Mouse (Mus musculus) hindbrain, embryonic 13.5 days (tissue): ENCODE results near the gene Ube3a. TPM values are rescaled to one million over a fixed set of nuclear protein-coding genes. Genes with fewer than 3 reads are reported as not detected.

Experiments
- ATAC-seq: fragments of 200-750 bp; cut with Nextera tagmentation; 2 replicates; pipeline ENCODE4 v1.8.0; 2017; ENCODE audit warnings: moderate TSS enrichment; ENCODE audit not compliant: low FRiP score
- H3K27ac ChIP-seq: fragments of 300-500 bp; sonication (generic); 2 replicates; pipeline ENCODE4 v1.5.1; 2015; ENCODE audit warnings: inconsistent platforms, mild to moderate bottlenecking, moderate library complexity
- H3K27me3 ChIP-seq: fragments of 300-500 bp; sonication (generic); 2 replicates; pipeline ENCODE4 v1.6.1; 2015; ENCODE audit warnings: mild to moderate bottlenecking, inconsistent platforms
- H3K36me3 ChIP-seq: fragments of 300-500 bp; sonication (generic); 2 replicates; pipeline ENCODE4 v1.6.1; 2015; ENCODE audit warnings: mild to moderate bottlenecking, inconsistent platforms
- H3K4me1 ChIP-seq: fragments of 300-500 bp; sonication (generic); replicated peaks from 2 replicates; pipeline ENCODE4 v1.6.1; 2015; ENCODE audit warnings: inconsistent platforms
- H3K4me2 ChIP-seq: fragments of 300-500 bp; sonication (generic); 2 replicates; pipeline ENCODE4 v1.6.1; 2015; ENCODE audit warnings: inconsistent platforms, mild to moderate bottlenecking, moderate library complexity
- H3K4me3 ChIP-seq: fragments of 300-500 bp; sonication (generic); 2 replicates; pipeline ENCODE4 v1.5.1; 2015; ENCODE audit warnings: mild to moderate bottlenecking, inconsistent platforms
- H3K9ac ChIP-seq: fragments of 300-500 bp; sonication (generic); 2 replicates; pipeline ENCODE4 v1.6.1; 2015; ENCODE audit warnings: mild to moderate bottlenecking, inconsistent platforms
- H3K9me3 ChIP-seq: fragments of 300-500 bp; sonication (generic); 2 replicates; pipeline ENCODE4 v1.6.1; 2016; ENCODE audit warnings: inconsistent platforms
- WGBS: fragments of 180-500 bp; shearing (Covaris S2); methylation state at CpG from one replicate; pipeline ENCODE4 v1.1.7; 2015; 5-methylcytosine and 5-hydroxymethylcytosine counted together
- polyA plus RNA-seq: library from polyadenylated mRNA; unstranded; fragments of >200 nt; fragmentation: Nextera tagmentation; extraction: Ambion mirVana; gene quantifications from 2 replicates; pipeline ENCODE4 v1.2.1, GENCODE M21; 2015

Ube3a gene
- polyA plus RNA-seq, result 190 and 192 TPM in 2 replicates

- WGBS, result under 1% methylated on average over 50 of the region's 50 CpGs
- Histone ChIP-seq H3K9me3 (no peaks in the 10 kb centered on the region), H3K4me1 (peaks cover 14% of the 10 kb centered on the region), H3K9ac (peak within 1 kb of the TSS; percentile 99), H3K27ac (peak within 1 kb of the TSS; percentile 99), H3K36me3 (no peaks in the 10 kb centered on the region), H3K4me2 (peak within 1 kb of the TSS; percentile 67), H3K4me3 (peak within 1 kb of the TSS; percentile 98), H3K27me3 (no peaks in the 10 kb centered on the region)
- ATAC-seq, result peak; percentile 98
Observed at GRCm38 (mm10) chr7:59228045-59228865, at the start of gene Ube3a. Gene Ube3a (plus strand): TSS chr7:59228750.

GRCm38 (mm10) chr7:59192831-59193230 lies 35.7 kb upstream of the Ube3a start:
- H3K4me1 ChIP-seq, result no peaks in the 10 kb centered on the region
- ATAC-seq, result no peak
- H3K9me3 ChIP-seq, result no peaks in the 10 kb centered on the region
- H3K36me3 ChIP-seq, result no peaks in the 10 kb centered on the region
- H3K4me2 ChIP-seq, result no peak overlapping the region
- H3K4me3 ChIP-seq, result no peak overlapping the region
- no peak overlapping the region for H3K9ac ChIP-seq
- no peak overlapping the region for H3K27ac ChIP-seq
- H3K27me3 ChIP-seq, result no peaks in the 10 kb centered on the region

DNA sequence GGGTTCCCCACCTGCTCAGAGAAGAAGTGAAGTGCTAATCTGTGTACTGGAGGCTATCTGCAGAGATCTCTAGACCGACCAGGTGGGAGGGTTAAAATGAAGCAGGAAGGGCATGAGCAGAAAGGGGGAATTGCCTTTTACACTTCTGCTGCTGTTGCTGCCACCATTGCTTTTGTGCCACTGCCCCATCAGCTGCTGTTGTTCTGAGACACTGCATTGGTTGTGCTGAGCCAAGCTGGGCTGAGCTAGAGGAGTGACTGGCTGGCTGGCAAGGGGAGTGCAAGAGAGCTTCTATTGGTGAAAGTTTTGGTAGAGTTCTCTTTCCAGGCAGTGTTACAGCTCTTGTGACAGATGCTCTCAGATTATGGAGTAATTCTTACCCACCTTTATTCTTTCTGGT lies 13.6 kb upstream of the Ube3a start:
- Histone ChIP-seq H3K4me3 (no peak overlapping the region), H3K9ac (no peak overlapping the region), H3K27me3 (no peaks in the 10 kb centered on the region), H3K4me2 (no peak overlapping the region), H3K27ac (no peak overlapping the region), H3K9me3 (peaks cover 16% of the 10 kb centered on the region), H3K4me1 (no peaks in the 10 kb centered on the region), H3K36me3 (no peaks in the 10 kb centered on the region)
- WGBS, result 75% methylated on average over 1 of the region's 1 CpGs
- no peak for ATAC-seq

GRCm38 (mm10) chr7:59221244-59221643 lies 7.3 kb upstream of the Ube3a start:
- no peaks in the 10 kb centered on the region for H3K27me3 ChIP-seq
- H3K4me2 ChIP-seq, result no peak overlapping the region
- ATAC-seq, result no peak
- H3K4me3 ChIP-seq, result no peak overlapping the region
- H3K9me3 ChIP-seq, result no peaks in the 10 kb centered on the region
- H3K36me3 ChIP-seq, result no peaks in the 10 kb centered on the region
- H3K9ac ChIP-seq, result no peak overlapping the region
- H3K4me1 ChIP-seq, result no peaks in the 10 kb centered on the region
- WGBS, result 91% methylated on average over 1 of the region's 1 CpGs
- no peak overlapping the region for H3K27ac ChIP-seq

GRCm38 (mm10) chr7:59228866-59229182 lies 274 bp downstream of the Ube3a start:
- WGBS, result under 1% methylated on average over 38 of the region's 39 CpGs
- peak; percentile 83 for ATAC-seq
- H3K27me3 ChIP-seq, result no peaks in the 10 kb centered on the region

GRCm38 (mm10) chr7:59229183-59229911 lies 797 bp downstream of the Ube3a start:
- H3K9ac ChIP-seq, result peak overlapping the region; percentile 99
- ATAC-seq, result peak; percentile 54

More at GRCm38 (mm10) chr7:59228866-59229182, 274 bp downstream of the Ube3a start:
- Histone ChIP-seq H3K4me3 (peak overlapping the region; percentile 98), H3K9ac (peak overlapping the region; percentile 99), H3K27ac (peak overlapping the region; percentile 99), H3K4me1 (peaks cover 14% of the 10 kb centered on the region), H3K4me2 (peak overlapping the region; percentile 67), H3K9me3 (no peaks in the 10 kb centered on the region), H3K36me3 (no peaks in the 10 kb centered on the region)

DNA sequence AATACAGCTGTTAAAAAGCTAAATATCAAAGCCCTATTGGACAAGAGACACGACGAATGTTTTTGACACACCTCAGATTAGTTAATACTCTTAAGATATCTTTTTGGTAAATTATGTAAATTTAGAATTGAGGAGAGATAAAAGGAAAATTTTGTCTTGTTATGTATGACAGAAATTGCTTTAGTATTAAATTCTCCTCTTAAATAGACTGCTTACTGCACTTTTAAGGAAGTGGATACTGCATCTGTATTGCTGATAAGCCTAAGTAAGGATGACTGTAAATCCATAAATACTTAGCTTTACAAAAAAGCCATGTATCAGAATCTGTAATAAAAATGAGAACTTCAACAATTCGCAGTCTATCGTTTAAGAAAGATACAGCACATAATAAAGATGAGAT lies 1.8 kb downstream of the Ube3a start:
- Histone ChIP-seq H3K4me2 (peak overlapping the region; percentile 67), H3K9ac (peak overlapping the region; percentile 67), H3K4me3 (peak overlapping the region; percentile 98), H3K36me3 (no peaks in the 10 kb centered on the region), H3K4me1 (peaks cover 14% of the 10 kb centered on the region), H3K9me3 (no peaks in the 10 kb centered on the region), H3K27me3 (no peaks in the 10 kb centered on the region), H3K27ac (no peak overlapping the region)
- 53% methylated on average over 4 of the region's 4 CpGs for WGBS
- ATAC-seq, result no peak

More at GRCm38 (mm10) chr7:59229183-59229911, 797 bp downstream of the Ube3a start:
- no peaks in the 10 kb centered on the region for H3K36me3 ChIP-seq
- peaks cover 14% of the 10 kb centered on the region for H3K4me1 ChIP-seq
- H3K27ac ChIP-seq, result peak overlapping the region; percentile 99
- peak overlapping the region; percentile 98 for H3K4me3 ChIP-seq
- no peaks in the 10 kb centered on the region for H3K27me3 ChIP-seq
- no peaks in the 10 kb centered on the region for H3K9me3 ChIP-seq
- WGBS, result under 1% methylated on average over 52 of the region's 52 CpGs
- peak overlapping the region; percentile 67 for H3K4me2 ChIP-seq

GRCm38 (mm10) chr7:59230768-59231167 lies 2.2 kb downstream of the Ube3a start:
- Histone ChIP-seq H3K27ac (no peak overlapping the region), H3K4me1 (peaks cover 14% of the 10 kb centered on the region), H3K9me3 (no peaks in the 10 kb centered on the region), H3K36me3 (no peaks in the 10 kb centered on the region), H3K4me2 (peak overlapping the region; percentile 67), H3K27me3 (no peaks in the 10 kb centered on the region), H3K9ac (peak overlapping the region; percentile 58; the same call in 1 of the 2 replicates), H3K4me3 (peak overlapping the region; percentile 98)
- 54% methylated on average over 5 of the region's 5 CpGs for whole genome bisulfite sequencing
- no peak for ATAC-seq

- H3K4me3 ChIP-seq, result peak overlapping the region; percentile 19; the same call in 1 of the 2 replicates
Observed at GRCm38 (mm10) chr7:59231960-59232359, 3.4 kb downstream of the Ube3a start.

GRCm38 (mm10) chr7:59234773-59235401 lies 6.3 kb downstream of the Ube3a start:
- no peak overlapping the region for H3K4me3 ChIP-seq

More at GRCm38 (mm10) chr7:59231960-59232359, 3.4 kb downstream of the Ube3a start:
- Histone ChIP-seq H3K9me3 (no peaks in the 10 kb centered on the region), H3K27me3 (no peaks in the 10 kb centered on the region), H3K27ac (no peak overlapping the region), H3K9ac (no peak overlapping the region), H3K4me1 (peaks cover 14% of the 10 kb centered on the region), H3K36me3 (no peaks in the 10 kb centered on the region), H3K4me2 (peak overlapping the region; percentile 41)
- ATAC-seq, result no peak
- 65% methylated on average over 1 of the region's 1 CpGs for WGBS

DNA sequence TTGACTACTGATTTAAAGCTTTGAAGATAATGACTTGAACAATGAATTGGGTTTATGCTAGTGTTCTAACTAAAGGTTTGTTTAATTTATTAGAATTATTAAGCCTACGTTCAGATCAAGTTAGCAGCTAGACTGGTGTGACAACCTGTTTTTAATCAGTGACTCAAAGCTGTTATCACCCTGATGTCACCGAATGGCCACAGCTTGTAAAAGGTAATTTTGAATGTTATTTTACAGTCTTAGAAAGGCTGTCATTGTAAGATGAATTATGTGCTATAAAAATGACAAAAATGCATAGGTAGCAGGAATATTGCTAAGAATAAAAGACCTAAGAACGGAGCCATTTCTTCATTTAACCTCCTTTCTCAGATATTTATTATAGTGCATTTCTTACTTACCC lies 14.7 kb downstream of the Ube3a start:
- Histone ChIP-seq H3K4me3 (no peak overlapping the region), H3K9ac (no peak overlapping the region), H3K36me3 (peaks cover 5% of the 10 kb centered on the region; the same call in 1 of the 2 replicates), H3K27ac (no peak overlapping the region), H3K27me3 (no peaks in the 10 kb centered on the region), H3K4me2 (no peak overlapping the region), H3K4me1 (0 out of 2 replicates have a peak, but pooled peaks cover 3% of the 10 kb centered on the region), H3K9me3 (no peaks in the 10 kb centered on the region)
- no peak for ATAC-seq
- WGBS, result 76% methylated on average over 3 of the region's 3 CpGs

More at GRCm38 (mm10) chr7:59234773-59235401, 6.3 kb downstream of the Ube3a start:
- Histone ChIP-seq H3K27me3 (no peaks in the 10 kb centered on the region), H3K9ac (no peak overlapping the region), H3K4me2 (no peak overlapping the region), H3K4me1 (peaks cover 16% of the 10 kb centered on the region), H3K36me3 (no peaks in the 10 kb centered on the region), H3K9me3 (no peaks in the 10 kb centered on the region), H3K27ac (no peak overlapping the region)
- 95% methylated on average over 8 of the region's 8 CpGs for WGBS
- no peak for ATAC-seq

DNA sequence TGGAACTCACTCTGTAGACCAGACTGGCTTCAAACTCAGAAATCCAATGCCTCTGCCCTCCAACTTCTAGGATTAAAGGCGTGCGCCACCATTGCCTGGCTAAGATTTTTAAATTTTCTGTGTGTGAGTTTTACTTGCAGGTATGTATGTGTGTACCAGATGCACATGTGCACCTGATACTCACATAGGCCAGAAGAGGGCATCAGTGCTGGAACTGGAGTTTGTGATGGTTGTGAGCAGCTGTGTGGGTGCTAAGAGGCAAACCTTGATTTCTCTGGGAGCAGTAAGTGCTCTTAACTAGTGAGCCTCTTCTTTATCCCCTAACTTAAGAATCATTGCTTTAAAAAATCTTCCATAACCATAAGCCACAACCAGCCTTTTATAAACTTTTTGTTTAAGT lies 17.0 kb downstream of the Ube3a start:
- ATAC-seq, result no peak
- WGBS, result 99% methylated on average over 2 of the region's 2 CpGs
- no peaks in the 10 kb centered on the region for H3K27me3 ChIP-seq

More for the DNA sequence above, 17.0 kb downstream of the Ube3a start:
- no peaks in the 10 kb centered on the region for H3K9me3 ChIP-seq
- no peak overlapping the region for H3K4me3 ChIP-seq
- H3K4me2 ChIP-seq, result no peak overlapping the region
- no peak overlapping the region for H3K9ac ChIP-seq
- H3K36me3 ChIP-seq, result peaks cover 5% of the 10 kb centered on the region; the same call in 1 of the 2 replicates
- H3K4me1 ChIP-seq, result no peaks in the 10 kb centered on the region
- no peak overlapping the region for H3K27ac ChIP-seq
